Mouse (Mus musculus) thymus, postnatal 25 days (tissue): ENCODE measurements around the gene Tma7.

Experiments used
- DNase-seq: peaks from one replicate; pipeline ENCODE4 v3.0.0; 2022

Gene Tma7

DNA sequence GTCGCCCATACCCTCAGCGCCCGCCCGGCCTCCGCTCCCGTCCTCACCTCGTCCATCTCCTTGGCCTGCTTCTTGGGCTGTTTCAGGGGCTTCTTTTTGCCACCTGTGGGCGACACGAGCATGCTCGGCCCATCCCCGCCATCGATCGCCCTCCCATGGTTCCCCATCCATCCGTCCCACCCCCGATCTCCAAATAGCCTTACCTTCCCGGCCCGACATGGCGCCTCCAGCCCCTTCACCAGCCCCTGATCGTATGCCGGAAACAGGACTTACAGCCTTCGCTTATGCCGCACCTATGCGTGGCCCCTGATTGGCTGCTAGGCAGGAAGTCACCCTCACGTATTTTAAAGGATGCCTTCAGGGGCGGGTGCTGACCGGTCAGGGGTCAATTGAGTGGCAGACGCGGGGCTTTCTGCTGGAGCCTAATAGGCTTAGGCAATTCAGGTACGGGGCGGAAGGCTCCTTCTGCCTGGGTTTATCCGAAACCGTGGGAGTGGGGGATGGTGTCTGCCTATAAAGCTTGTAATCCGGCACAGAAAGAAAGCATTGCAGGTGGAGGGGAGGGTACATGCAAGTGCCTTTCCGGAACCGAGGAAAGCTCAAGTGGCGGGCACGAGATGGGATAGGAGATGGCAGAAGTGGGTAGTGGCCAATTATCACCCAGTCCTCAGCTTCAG is at the start of gene Tma7, which contains the start of gene Ccdc51:
Tma7 (minus strand) TSS at position 464 of the 677 bp plus-strand sequence.
Ccdc51 (plus strand) TSS at position 370 of the 677 bp plus-strand sequence.
- DNase-seq: peak; percentile 84

DNA sequence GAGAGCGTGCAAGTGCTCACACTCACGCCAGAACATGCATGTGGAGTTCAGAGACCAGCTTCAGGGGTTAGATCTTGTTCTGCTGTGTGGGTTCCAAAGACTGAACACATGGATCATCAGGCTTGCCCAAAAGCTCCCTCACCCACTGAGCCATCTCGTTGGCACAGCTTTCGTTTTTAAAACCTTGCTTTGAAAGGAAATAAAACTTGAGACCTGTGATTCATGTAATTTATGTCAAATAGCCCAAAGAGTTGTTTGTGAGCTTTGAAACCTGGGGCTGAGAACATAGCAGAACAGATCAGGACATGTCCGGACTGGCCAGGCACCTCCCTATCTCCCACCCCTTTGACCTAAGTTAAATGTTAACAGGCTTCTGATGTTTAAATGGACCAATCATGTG is 47.7 kb upstream of the Tma7 start:
- DNase-seq: no peak

DNA sequence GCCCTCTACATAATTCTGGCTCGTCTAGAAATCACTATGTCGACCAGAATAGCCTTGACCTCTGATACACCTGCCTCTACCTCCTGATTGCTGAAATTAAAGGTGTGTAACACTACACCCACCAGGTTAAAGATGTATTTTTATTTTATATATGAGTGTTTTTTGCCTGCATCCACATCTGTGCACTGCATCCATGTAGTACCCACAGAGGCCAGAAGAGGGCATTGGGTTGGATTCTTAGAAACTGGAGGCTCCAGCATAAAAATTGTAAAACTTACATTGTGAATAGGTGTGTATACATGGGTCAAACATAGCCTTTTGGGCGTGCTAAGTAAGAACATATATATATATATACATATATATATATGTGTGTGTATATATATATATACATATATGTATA is 45.8 kb upstream of the Tma7 start:
- DNase-seq: no peak

DNA sequence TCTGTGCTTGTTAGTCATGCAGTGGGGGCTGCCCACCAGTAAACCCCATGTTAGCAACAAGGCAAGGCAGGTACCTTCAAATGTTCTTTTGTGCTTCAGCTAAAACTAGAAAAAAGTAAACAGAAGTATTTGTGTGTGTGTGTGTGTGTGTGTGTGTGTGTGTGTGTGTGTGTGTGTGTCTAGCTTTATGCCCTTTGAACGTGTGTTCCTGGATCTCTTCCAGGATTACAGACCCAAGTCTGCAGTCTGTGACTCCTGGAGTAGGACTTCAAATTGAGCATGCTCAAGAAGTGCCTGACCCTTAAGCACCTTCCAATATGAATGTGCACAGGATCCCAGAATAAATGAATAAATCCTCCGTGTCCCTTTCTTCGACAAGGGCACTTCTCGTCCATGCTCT is 44.7 kb upstream of the Tma7 start:
- DNase-seq: no peak

DNA sequence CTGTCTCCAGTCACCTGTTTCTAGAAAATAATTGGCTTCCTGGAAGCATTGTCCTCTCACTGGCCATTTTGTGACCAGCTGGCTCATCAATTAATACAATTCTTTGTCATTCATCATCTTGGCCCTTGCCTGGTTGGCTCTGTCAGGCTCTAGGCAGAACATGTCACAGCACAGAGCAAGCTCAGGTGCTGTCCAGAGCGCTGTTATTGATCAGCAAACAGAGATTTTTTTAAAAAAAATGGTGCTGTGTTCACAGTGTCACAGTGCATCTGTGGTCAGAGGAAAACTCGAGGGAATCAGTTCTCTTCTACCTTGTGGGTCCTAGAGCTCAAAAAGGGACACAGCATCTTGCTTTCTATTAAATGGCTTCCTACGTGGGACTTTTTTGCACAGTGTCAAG is 43.1 kb upstream of the Tma7 start:
- DNase-seq: no peak

DNA sequence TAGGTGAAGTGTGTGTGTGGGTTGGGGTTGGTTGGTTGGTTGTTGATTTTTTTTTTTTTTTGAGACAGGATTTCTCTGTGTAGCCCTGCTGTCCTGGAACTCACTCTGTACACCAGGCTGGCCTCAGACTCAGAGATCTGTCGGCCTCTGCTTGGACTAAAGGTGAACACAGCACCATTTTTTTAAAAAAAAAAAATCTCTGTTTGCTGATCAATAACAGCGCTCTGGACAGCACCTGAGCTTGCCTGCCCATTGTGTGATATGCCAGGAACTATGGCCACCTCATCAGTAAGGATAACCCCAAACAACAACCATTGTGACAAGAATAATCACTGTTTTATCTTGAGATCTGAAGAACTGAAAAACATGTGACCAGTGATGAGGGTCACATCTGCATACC is 42.7 kb upstream of the Tma7 start:
- no peak for DNase-seq

DNA sequence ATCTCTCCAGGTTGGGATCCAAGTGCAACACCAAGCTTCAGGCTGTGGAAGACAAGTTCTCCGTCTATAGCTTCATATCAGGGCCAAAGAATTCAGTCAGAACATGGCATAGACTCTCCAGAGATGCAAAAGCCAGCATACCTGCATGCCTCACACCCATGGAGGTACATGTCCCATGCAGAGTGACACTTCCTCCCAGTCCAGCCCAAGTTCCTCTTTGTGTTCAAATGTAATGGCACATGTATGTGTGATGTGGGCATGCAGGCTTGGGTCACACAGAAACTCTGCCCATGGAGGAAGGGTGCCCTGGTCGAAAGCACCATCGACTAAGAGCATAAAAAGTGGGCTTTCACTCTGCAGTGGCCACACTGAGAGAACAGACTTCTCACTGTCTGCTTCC is 41.8 kb upstream of the Tma7 start:
- DNase-seq: no peak

DNA sequence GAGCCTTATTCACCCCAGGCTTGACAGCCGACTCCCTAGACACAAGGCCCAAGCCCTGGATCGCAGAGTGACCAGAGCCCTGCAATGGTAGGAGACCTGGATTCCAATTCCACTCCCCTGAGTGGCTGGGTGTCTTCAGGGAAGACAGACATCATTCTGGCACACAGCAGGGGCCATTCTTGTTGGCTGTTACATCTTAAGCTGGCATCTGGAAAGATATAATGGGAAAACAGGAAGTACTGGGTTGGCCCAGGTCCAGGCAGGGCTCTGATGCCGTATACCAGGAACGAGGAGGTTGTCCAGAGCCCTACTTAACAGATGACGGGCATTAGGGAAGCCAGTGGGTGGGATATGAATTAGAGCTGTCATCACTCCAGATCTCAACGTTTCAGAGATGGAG is 40.9 kb upstream of the Tma7 start:
- no peak for DNase-seq

DNA sequence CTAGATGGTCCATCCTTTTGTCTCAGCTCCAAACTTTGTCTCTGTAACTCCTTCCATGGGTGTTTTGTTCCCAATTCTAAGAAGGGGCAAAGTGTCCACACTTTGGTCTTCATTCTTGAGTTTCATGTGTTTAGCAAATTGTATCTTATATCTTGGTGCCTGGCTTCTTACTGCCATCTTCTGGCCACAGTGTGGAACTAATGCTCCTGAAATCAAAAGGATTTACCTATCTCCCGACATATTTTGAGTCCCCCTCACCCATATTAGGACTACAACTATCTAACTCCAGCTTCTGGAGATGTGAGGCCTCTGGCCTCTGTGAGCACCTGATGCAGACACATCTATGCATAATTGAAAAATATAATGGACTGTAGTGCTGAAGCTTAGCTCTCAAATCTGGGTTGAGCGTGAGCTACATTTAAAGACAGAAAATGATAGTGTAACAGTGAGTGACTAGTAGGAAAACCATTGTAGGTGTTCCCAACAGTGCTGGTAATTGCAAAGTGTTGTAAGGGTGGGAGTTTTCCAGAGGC is 40.2 kb upstream of the Tma7 start:
- DNase-seq: peak; percentile 55

DNA sequence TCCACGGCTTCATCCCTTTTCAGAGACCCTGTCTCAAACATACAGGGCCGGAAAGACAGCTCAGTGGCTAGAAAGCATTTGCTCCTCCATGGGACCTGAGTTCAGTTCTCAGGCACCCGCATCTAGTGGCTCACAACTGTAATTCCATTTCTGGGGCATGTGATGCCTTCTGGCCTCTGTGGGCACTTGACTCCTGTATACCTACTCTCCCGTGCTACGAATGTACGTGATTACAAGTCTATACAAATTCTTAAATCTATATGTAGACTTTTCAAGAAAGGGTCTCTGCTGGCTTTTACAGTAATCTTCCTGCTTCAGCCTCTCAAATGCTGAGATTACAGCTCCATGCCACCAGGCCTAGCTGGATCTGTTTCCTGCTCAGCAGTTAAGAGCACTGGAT is 38.6 kb upstream of the Tma7 start:
- no peak for DNase-seq

DNA sequence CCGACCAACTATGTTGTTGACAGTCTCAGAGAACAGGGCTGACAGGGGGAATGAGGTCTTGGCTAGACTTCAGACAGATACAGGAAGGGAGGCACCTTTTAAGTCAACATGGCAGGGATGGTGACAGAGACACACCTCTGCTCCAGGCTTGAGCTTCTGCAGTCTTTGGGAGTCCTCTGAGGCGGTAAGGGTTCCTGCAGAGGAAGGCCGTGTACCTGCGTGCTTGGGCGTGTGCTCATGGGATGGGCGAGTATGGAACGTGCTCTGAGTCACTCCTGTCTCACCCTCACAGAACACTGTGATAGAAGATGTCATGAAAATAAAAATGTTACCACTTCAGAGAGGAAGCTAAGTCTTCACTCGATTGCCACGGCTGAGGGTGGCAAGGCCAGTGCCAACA is 37.2 kb upstream of the Tma7 start:
- DNase-seq: no peak

DNA sequence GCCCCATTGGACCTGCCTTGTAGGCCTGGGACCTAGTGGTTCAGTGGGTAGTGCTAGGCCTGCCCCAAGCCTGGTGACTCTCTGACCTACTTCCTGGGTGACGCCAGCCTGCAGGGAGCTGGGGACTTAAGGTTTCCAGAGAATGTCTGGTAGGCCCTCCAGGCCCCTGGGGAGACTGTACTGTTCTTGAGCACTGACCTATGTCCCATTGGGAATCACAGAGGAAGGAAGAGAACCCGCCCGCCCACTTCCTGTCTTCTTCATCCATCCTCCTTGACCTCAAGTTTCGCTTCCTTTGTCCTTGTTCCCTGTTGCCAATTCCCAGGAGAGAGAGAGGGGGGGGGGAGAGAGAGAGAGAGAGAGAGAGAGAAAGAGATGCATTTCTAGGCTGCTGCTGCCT is 35.7 kb upstream of the Tma7 start:
- no peak for DNase-seq

DNA sequence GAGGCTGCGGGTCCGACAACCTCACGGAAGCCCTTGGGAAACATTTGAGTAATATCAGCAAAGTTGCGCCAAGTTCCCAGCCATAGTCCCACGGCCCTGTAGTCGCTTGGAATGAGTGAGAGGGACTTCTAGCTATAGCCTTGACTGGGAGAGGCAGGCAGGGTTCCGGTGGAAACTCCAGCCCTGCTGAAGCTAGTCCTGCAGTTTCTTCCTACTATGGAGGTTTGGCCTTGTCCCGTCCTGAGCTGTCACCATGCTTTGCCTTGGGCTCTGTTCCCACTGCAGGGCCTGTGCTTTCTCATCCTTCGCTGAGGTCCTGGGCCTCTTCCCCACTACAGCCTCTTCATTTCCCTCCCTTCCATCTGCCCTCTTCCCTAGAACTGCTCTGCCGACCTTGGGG is 33.8 kb upstream of the Tma7 start:
- no peak for DNase-seq

DNA sequence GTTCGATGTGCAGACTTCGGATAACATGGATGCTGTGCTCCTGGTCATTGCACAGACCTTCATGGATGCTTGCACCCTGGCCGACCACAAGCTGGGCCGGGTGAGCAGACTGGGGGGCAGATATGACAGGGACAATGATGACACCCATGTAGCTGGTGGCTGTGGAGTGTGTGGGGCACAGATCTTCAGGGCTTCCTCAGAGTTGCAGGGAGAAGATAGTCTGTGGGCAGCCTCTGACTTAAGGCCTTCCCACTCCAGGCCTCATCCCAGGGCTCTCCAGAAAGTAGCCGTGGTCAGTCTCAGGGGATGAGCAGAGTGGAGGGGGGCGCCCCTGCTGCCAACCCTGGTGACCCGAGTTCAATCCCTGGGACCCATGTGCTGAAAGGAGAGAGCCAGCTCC is 32.5 kb upstream of the Tma7 start:
- no peak for DNase-seq

DNA sequence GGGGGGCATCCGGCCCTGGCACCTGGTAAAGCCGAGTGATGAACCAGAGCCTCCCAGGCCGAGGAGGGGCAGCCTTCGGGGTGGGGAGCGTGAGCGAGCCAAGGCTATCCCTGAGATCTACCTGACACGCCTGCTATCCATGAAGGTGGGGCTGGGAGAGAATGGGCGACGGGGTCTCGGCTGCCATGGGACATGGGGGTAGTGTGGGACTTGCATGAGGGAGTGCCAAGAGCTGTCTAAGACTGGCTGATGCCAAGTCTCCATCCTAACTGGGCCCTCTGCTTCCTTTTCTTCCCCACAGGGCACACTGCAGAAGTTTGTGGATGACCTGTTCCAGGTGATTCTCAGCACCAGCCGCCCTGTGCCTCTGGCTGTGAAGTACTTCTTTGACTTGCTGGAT is 31.9 kb upstream of the Tma7 start:
- DNase-seq: no peak

DNA sequence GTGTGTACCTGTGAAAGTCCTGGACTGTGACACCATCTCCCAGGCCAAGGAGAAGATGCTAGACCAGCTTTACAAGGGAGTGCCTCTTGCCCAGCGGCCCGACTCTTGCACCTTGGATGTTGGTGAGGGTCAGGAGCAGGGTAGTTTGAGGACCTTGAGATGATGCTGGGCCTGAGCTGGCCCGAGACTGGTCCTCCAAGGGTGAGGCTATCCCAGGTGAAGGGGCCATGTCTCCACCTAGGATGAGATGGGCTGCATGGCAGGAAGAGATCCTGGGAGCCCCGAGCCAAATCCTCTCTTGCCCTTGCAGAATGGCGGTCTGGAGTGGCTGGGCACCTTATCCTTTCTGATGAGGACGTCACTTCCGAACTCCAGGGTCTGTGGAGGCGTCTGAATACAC is 30.9 kb upstream of the Tma7 start:
- DNase-seq: no peak

DNA sequence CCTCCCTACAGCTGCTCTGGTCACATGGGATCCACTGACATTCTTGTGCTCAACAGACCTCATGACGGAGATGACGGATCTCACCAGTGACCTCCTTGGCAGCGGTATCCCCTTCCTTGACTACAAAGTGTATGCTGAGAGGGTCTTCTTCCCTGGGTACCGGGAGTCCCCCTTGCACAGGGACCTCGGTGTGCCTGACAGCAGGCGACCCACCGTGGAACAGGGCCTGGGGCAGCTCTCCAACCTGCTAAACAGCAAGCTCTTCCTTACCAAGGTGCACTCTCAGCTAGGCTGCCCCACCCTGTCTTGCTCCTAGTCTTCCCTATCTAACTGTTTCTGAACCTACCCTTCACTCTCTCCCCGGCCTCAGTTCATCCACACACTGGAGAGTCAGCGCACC is 29.2 kb upstream of the Tma7 start:
- no peak for DNase-seq

DNA sequence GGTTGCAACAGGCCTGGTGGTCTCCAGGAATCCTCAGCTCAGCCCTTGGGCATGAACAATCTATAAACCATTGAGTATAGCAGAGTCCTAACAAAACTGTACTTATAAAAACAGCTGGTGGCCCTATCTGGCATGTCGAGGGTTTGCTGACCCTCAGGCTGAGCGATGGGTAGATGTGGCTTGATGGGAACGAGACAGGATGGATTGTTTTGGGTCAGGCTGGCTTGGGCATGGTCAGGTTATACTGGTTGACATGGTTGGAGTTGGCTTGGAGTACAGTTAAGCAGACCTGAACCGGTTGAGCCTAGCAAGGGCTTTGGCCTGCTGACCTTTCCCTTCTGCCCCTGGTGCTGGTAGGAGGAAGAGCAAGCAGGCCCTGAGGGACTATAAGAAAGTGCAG is 28.7 kb upstream of the Tma7 start:
- no peak for DNase-seq

DNA sequence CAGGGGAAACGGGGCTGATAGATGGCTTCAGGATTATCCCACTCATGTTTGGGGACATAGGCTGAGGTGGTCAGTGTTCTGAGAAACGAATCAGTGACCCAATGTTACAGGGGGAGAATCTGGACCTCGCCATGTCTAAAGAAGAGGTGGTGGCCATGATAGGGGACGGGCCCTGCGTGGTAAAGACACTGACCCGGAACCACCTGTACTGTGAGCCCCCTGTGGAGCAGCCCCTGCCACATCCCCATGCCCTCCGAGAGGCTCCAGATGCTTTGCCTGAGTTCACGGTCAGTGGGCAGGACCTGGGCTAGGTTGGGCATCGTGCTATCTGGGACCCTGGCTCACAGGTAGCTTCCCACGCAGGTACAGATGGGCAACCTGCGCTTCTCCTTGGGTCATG is 27.9 kb upstream of the Tma7 start:
- DNase-seq: no peak

DNA sequence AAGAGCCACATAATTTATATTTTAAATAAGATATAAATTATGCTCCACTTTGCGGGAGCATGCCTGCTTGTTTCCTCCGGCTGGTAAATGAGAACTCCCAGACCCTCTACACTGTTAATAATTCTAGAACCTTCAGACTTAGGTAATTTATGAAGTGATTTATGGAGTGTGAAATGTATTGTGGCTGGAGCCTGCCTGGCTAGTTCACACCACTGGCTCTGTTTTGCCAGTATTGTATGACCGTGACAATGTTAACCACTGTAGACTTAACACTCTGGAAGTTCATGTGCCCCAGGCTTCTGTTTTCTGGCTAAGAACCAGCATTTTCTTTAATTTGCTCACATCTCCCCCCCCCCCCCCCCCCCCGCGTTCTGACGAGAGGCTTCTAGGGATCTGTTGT is 25.0 kb upstream of the Tma7 start:
- no peak for DNase-seq

DNA sequence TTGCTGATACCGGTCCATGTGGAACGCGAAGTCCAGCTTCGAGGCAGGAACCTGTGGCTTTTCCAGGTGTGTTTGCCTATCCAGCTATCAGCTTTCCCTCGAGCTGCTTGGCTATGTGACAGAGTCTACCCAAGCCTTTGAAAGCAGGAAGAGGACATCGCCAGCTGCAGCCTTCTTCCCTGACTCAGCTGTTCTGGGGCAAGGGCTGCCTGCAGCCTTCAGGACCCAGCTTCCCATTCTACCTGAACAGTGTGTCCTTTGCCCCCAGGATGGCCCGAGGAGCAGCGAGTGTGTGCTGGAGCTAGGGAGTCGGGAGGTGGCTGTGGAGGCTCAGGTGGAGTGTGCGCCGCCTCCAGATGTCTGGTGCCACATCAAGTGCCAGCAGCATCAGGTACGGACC is 23.3 kb upstream of the Tma7 start:
- no peak for DNase-seq

DNA sequence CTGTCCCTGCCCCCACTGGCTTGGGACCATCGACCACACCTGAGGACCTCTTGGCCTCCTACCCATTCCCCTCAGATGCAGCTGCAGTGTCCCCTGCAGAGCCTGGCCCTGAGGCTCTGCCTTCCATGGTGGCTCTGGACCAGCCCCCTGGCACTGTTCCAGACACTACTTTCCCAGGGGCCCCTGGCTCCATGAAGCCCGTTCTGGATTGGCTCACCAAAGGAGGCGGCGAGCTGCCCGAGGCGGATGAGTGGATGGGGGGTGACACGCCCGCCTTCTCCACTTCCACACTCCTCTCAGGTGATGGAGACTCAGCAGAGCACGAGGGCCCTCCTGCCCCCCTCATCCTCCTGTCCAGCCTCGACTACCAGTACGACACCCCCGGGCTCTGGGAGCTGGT is 22.6 kb upstream of the Tma7 start:
- no peak for DNase-seq

DNA sequence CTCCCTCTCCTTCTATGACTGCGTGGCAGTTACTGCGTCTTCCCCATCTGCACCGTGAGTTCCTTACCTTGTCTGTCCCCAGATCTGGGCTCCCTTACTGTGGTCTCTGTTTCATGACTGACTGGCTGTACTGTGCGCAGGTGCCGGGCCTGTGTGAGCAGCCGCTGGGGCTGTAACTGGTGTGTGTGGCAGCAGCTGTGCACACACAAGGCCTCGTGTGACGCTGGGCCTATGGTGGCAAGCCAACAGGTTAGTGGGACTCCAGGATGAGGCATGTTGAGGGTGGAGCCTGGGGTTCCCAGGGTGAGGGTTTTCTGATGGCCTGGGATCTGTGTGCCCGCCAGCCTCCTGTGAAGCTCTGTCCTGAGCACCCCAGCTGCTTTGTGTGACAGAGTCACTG is 21.7 kb upstream of the Tma7 start:
- DNase-seq: no peak

DNA sequence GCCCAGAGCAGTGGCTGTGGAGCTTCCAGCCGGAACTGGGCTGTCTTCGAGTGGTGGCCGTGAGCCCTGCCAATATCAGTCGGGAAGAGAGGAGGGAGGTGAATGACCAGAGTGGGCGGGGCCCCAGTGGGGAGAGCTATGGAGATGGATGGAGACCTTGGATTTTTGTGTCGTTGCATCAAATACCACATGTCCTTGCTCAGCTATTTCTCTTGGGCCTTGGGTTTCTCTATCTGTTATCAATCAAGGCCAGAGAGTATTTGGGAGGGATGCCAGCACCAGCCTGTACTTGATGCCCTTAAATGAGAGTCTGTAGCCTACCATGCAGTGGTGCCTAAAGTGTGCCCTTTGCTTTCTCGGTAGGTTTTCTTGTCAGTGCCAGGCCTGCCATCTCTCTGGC is 20.9 kb upstream of the Tma7 start:
- no peak for DNase-seq

DNA sequence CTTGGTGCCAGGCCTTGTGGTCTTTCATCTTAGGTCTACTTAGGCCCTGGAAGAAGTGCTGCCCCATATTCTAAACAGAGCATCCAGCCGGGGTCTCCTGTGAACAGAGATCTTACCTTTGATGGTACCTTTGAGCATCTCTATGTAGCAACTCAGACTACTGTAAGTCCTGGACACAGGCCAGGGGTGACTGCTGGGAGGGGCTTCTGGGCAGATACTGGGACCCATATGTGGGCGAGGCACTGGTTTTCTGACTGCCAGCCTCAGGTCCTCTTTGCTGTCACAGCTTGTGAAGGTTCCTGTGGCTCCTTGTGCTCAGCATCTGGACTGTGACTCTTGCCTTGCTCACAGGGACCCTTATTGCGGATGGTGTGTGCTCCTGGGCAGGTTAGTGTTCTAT is 20.2 kb upstream of the Tma7 start:
- no peak for DNase-seq
